Mouse (Mus musculus): ENCODE data around the gene Ebp.

Ebp gene

GRCm38 (mm10) chrX:8193419-8193723 lies at the start of gene Ebp:
Ebp (minus strand) TSS chrX:8193512.
- DNase-seq (ENCODE audit: low read depth): peak; percentile 49

GRCm38 (mm10) chrX:8238804-8239395 lies 45.6 kb upstream of the Ebp start:
- no peak for DNase-seq (ENCODE audit: low read depth)

- peak; percentile 22 for DNase-seq (ENCODE audit: low read depth)
Observed at GRCm38 (mm10) chrX:8236704-8237103, 43.4 kb upstream of the Ebp start.

- no peak for DNase-seq (ENCODE audit: low read depth)
Observed at GRCm38 (mm10) chrX:8233602-8234001, 40.3 kb upstream of the Ebp start.

- no peak for DNase-seq (ENCODE audit: low read depth)
Observed at GRCm38 (mm10) chrX:8230272-8230671, 37.0 kb upstream of the Ebp start.

GRCm38 (mm10) chrX:8223473-8223872 lies 30.2 kb upstream of the Ebp start:
- no peak for DNase-seq (ENCODE audit: low read depth)

- no peak for DNase-seq (ENCODE audit: low read depth)
Observed at GRCm38 (mm10) chrX:8222678-8223421, 29.5 kb upstream of the Ebp start.

GRCm38 (mm10) chrX:8222296-8222677 lies 29.0 kb upstream of the Ebp start:
- DNase-seq (ENCODE audit: low read depth): no peak

GRCm38 (mm10) chrX:8219651-8220050 lies 26.3 kb upstream of the Ebp start:
- DNase-seq (ENCODE audit: low read depth): no peak

GRCm38 (mm10) chrX:8218114-8218513 lies 24.8 kb upstream of the Ebp start:
- DNase-seq (ENCODE audit: low read depth): no peak

- no peak for DNase-seq (ENCODE audit: low read depth)
Observed at GRCm38 (mm10) chrX:8217383-8217782, 24.1 kb upstream of the Ebp start.

GRCm38 (mm10) chrX:8211490-8212207 lies 18.3 kb upstream of the Ebp start:
- DNase-seq (ENCODE audit: low read depth): no peak

- DNase-seq (ENCODE audit: low read depth): no peak
Observed at GRCm38 (mm10) chrX:8209720-8210119, 16.4 kb upstream of the Ebp start.

- no peak for DNase-seq (ENCODE audit: low read depth)
Observed at GRCm38 (mm10) chrX:8207224-8207623, 13.9 kb upstream of the Ebp start.

- DNase-seq (ENCODE audit: low read depth): no peak
Observed at GRCm38 (mm10) chrX:8206694-8207197, 13.4 kb upstream of the Ebp start.

GRCm38 (mm10) chrX:8206015-8206693 lies 12.8 kb upstream of the Ebp start, which contains the start of gene Porcn:
Porcn (minus strand) TSS chrX:8206525.
- DNase-seq (ENCODE audit: low read depth): peak; percentile 29

GRCm38 (mm10) chrX:8205551-8205950 lies 12.2 kb upstream of the Ebp start:
- no peak for DNase-seq (ENCODE audit: low read depth)

GRCm38 (mm10) chrX:8205088-8205487 lies 11.8 kb upstream of the Ebp start:
- DNase-seq (ENCODE audit: low read depth): no peak

GRCm38 (mm10) chrX:8204076-8204475 lies 10.8 kb upstream of the Ebp start:
- DNase-seq (ENCODE audit: low read depth): no peak

GRCm38 (mm10) chrX:8203105-8203504 lies 9.8 kb upstream of the Ebp start:
- DNase-seq (ENCODE audit: low read depth): no peak

GRCm38 (mm10) chrX:8192640-8193418 lies 483 bp downstream of the Ebp start:
- DNase-seq (ENCODE audit: low read depth): peak; percentile 87

Measured in induced T-regulatory cell, adult 2 months (primary cell).